Mouse (Mus musculus) embryonic facial prominence, embryonic 13.5 days (tissue): ENCODE measurements around the gene Esrrg. TPM values are rescaled to one million over a fixed set of nuclear protein-coding genes. Genes with fewer than 3 reads are reported as not detected.

Source experiments
- ATAC-seq: fragments of 200-750 bp; cut with Nextera tagmentation; 2 replicates; pipeline ENCODE4 v1.8.0; 2017; ENCODE audit warnings: low read depth; ENCODE audit not compliant: insufficient number of reproducible peaks, insufficient read depth, low FRiP score, low TSS enrichment
- H3K27ac ChIP-seq: fragments of 300-500 bp; sonication (generic); 2 replicates; pipeline ENCODE4 v1.5.1; 2015; ENCODE audit warnings: moderate library complexity, mild to moderate bottlenecking, inconsistent platforms
- H3K27me3 ChIP-seq: fragments of 300-500 bp; sonication (generic); 2 replicates; pipeline ENCODE4 v1.6.1; 2015; ENCODE audit warnings: mild to moderate bottlenecking, inconsistent platforms
- H3K36me3 ChIP-seq: fragments of 300-500 bp; sonication (generic); 2 replicates; pipeline ENCODE4 v1.6.1; 2015; ENCODE audit warnings: mild to moderate bottlenecking, inconsistent platforms
- H3K4me1 ChIP-seq: fragments of 300-500 bp; sonication (generic); 2 replicates; pipeline ENCODE4 v1.6.1; 2015; ENCODE audit warnings: inconsistent platforms
- H3K4me2 ChIP-seq: fragments of 300-500 bp; sonication (generic); 2 replicates; pipeline ENCODE4 v1.6.1; 2015; ENCODE audit warnings: moderate library complexity, mild to moderate bottlenecking, inconsistent platforms
- H3K4me3 ChIP-seq: fragments of 300-500 bp; sonication (generic); 2 replicates; pipeline ENCODE4 v1.5.1; 2015; ENCODE audit warnings: mild to moderate bottlenecking, inconsistent platforms
- H3K9ac ChIP-seq: fragments of 300-500 bp; sonication (generic); 2 replicates; pipeline ENCODE4 v1.6.1; 2015; ENCODE audit warnings: mild to moderate bottlenecking, inconsistent platforms
- H3K9me3 ChIP-seq: fragments of 300-500 bp; sonication (generic); 2 replicates; pipeline ENCODE4 v1.6.1; 2016; ENCODE audit warnings: inconsistent platforms
- WGBS: fragments of 180-500 bp; shearing (Covaris S2); methylation state at CpG from one replicate; pipeline ENCODE4 v1.1.7; 2015; ENCODE audit warnings: mixed read lengths; 5-methylcytosine and 5-hydroxymethylcytosine counted together
- polyA plus RNA-seq: library from polyadenylated mRNA; unstranded; fragments of >200 nt; fragmentation: Nextera tagmentation; extraction: Ambion mirVana; gene quantifications from 2 replicates; pipeline ENCODE4 v1.2.1, GENCODE M21; 2015

Esrrg gene
- polyA plus RNA-seq, 1 experiment from 2014 or later, result 1.00 TPM

- Histone ChIP-seq H3K27ac (no peak overlapping the region), H3K27me3 (no peaks in the 10 kb centered on the region), H3K4me3 (no peak overlapping the region), H3K4me1 (no peaks in the 10 kb centered on the region), H3K4me2 (no peak overlapping the region), H3K9ac (no peak overlapping the region), H3K9me3 (no peaks in the 10 kb centered on the region), H3K36me3 (no peaks in the 10 kb centered on the region)
- 92% methylated on average over 2 of the region's 2 CpGs for WGBS
- ATAC-seq, result no peak
Measured at GRCm38 (mm10) chr1:188152011-188152410, 543.4 kb downstream of the Esrrg start.

- H3K27me3 ChIP-seq, result no peaks in the 10 kb centered on the region
Measured at GRCm38 (mm10) chr1:188153665-188154064, 545.1 kb downstream of the Esrrg start.

GRCm38 (mm10) chr1:188154466-188155110, 546.0 kb downstream of the Esrrg start:
- H3K9ac ChIP-seq, result no peak overlapping the region
- H3K36me3 ChIP-seq, result no peaks in the 10 kb centered on the region
- H3K27ac ChIP-seq, result no peak overlapping the region
- H3K27me3 ChIP-seq, result no peaks in the 10 kb centered on the region
- H3K9me3 ChIP-seq, result no peaks in the 10 kb centered on the region
- no peak overlapping the region for H3K4me3 ChIP-seq
- H3K4me2 ChIP-seq, result no peak overlapping the region
- ATAC-seq, result no peak
- H3K4me1 ChIP-seq, result no peaks in the 10 kb centered on the region
- 72% methylated on average over 14 of the region's 14 CpGs for WGBS

More at GRCm38 (mm10) chr1:188153665-188154064, 545.1 kb downstream of the Esrrg start:
- no peak for ATAC-seq
- 46% methylated on average over 2 of the region's 2 CpGs for WGBS
- Histone ChIP-seq H3K9ac (no peak overlapping the region), H3K4me1 (no peaks in the 10 kb centered on the region), H3K27ac (no peak overlapping the region), H3K4me3 (no peak overlapping the region), H3K36me3 (no peaks in the 10 kb centered on the region), H3K4me2 (no peak overlapping the region), H3K9me3 (no peaks in the 10 kb centered on the region)

DNA sequence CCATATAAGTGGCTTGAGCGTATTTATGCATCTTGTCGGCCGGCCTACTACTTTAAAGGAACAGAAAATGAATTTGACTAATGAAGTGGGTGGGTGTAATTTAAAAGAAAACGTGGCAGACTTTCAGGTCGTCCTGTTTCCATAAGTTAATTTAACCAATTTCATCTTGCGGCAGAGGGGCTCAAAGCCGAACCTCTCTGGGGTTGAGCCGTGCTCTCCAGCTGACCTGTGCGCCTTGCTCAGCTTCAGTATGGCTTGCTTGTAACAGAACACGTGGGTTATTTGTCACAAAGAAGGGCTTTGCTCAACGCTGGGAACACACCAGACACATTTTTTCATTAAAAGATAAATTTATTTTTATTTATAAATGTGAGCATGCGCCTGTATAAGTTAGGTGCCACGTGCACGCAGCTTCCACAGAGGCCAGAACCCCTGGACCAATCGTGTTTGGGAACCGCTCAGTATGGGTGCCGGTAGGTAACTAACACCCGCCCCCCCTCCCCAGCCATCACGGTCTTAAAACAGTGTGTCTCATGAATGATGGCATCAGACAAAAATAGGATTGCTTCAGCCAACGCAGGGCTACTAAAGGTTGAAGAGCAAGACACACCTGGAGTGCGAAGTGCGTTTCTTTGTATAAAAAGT, 546.7 kb downstream of the Esrrg start:
- WGBS, result 83% methylated on average over 22 of the region's 22 CpGs
- Histone ChIP-seq H3K27ac (no peak overlapping the region), H3K4me2 (no peak overlapping the region), H3K27me3 (no peaks in the 10 kb centered on the region), H3K36me3 (no peaks in the 10 kb centered on the region), H3K9me3 (no peaks in the 10 kb centered on the region), H3K4me1 (no peaks in the 10 kb centered on the region), H3K4me3 (no peak overlapping the region), H3K9ac (no peak overlapping the region)
- no peak for ATAC-seq

DNA sequence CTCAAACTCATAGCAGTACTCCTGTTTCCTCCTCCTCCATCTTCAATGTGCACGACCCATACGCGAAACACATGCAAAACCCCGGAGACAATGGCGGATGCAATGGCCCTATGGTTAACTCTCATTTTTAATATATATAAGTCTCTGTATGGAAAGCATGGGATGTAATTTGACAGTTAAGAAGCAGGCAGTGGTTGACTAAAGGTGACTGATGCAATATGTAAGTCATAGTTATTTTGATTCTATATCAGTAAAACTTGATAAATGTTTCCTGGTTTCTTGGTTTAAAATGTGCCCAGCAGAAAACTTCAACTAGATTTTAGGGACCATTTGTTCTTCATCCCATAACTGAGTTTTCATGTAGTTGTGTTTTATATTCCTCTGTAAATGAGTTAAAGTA, 547.9 kb downstream of the Esrrg start:
- H3K27me3 ChIP-seq, result no peaks in the 10 kb centered on the region
- no peaks in the 10 kb centered on the region for H3K4me1 ChIP-seq
- WGBS, result 95% methylated on average over 5 of the region's 5 CpGs
- H3K9ac ChIP-seq, result no peak overlapping the region
- no peak overlapping the region for H3K27ac ChIP-seq
- no peak for ATAC-seq
- H3K4me2 ChIP-seq, result no peak overlapping the region
- no peaks in the 10 kb centered on the region for H3K9me3 ChIP-seq
- no peak overlapping the region for H3K4me3 ChIP-seq
- H3K36me3 ChIP-seq, result no peaks in the 10 kb centered on the region

DNA sequence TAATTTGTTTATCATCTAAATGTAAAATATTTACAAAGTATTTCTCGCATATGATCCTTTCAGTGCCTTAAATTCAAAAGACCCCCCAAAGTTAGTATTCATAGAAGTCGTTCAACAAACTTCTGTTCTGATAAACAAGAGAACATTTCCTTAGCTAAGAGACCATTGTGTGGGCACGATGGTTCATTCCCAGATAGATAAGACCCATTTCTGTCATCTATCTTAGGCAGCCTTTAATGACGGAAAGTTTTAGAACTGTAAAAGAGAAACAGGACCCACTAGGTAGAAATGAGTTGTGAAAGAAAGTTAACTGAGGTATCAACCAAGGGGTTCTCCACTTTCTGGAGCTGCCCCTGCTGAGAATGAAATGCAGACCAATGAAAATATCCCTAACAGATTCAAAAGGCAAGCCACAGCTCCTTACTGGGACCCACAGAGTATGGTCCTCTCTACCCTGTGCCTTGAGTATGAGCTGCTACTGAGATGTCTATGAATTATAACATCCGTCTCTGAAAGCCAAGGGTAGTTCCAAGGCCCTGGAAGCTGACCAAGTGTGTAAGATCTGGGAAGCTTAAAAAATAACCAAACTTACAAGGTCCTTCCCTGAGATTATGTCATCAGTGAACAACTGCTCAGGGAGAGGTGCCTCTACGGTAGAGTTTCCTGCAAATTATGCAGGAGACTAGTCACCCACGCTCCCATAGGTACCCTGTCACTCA, 548.8 kb downstream of the Esrrg start:
- no peak for ATAC-seq
- WGBS, result 84% methylated on average over 7 of the region's 7 CpGs
- Histone ChIP-seq H3K36me3 (no peaks in the 10 kb centered on the region), H3K4me3 (no peak overlapping the region), H3K27ac (no peak overlapping the region), H3K27me3 (no peaks in the 10 kb centered on the region), H3K9me3 (no peaks in the 10 kb centered on the region), H3K4me2 (no peak overlapping the region), H3K4me1 (no peaks in the 10 kb centered on the region), H3K9ac (no peak overlapping the region)

- WGBS, result 69% methylated on average over 1 of the region's 1 CpGs
- H3K9ac ChIP-seq, result no peak overlapping the region
- no peak overlapping the region for H3K4me3 ChIP-seq
- no peaks in the 10 kb centered on the region for H3K9me3 ChIP-seq
- no peak overlapping the region for H3K4me2 ChIP-seq
- H3K4me1 ChIP-seq, result no peaks in the 10 kb centered on the region
- H3K36me3 ChIP-seq, result no peaks in the 10 kb centered on the region
- no peak overlapping the region for H3K27ac ChIP-seq
- no peaks in the 10 kb centered on the region for H3K27me3 ChIP-seq
- ATAC-seq, result no peak
Measured at GRCm38 (mm10) chr1:188158675-188159074, 550.1 kb downstream of the Esrrg start.

DNA sequence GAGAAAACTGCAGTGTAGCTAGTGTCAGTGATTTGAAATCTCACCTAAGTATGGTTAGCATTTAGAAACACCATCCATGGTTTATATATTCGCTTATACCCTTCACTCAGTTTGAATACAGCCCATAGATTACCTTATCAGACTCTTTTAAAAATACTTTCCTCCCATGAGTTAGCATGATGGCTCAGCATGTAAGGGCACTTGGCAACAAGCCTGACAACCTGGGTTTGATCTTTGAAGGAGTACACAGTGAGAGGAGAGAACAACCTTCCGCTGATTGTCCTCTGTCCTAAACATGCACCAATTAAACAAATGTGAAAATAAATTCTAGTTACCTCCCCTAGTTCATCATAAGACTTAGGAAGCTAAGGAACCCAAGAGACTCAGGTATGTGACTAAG, 550.5 kb downstream of the Esrrg start:
- Histone ChIP-seq H3K4me1 (no peaks in the 10 kb centered on the region), H3K4me2 (no peak overlapping the region), H3K27ac (no peak overlapping the region), H3K9me3 (no peaks in the 10 kb centered on the region), H3K4me3 (no peak overlapping the region), H3K9ac (no peak overlapping the region), H3K36me3 (no peaks in the 10 kb centered on the region), H3K27me3 (no peaks in the 10 kb centered on the region)
- ATAC-seq, result no peak
- 95% methylated on average over 2 of the region's 2 CpGs for WGBS

GRCm38 (mm10) chr1:188163058-188163457, 554.5 kb downstream of the Esrrg start:
- ATAC-seq, result no peak
- no peaks in the 10 kb centered on the region for H3K4me1 ChIP-seq
- no peaks in the 10 kb centered on the region for H3K9me3 ChIP-seq
- H3K4me3 ChIP-seq, result no peak overlapping the region
- no peak overlapping the region for H3K4me2 ChIP-seq
- no peak overlapping the region for H3K27ac ChIP-seq
- H3K27me3 ChIP-seq, result no peaks in the 10 kb centered on the region
- H3K9ac ChIP-seq, result no peak overlapping the region
- no peaks in the 10 kb centered on the region for H3K36me3 ChIP-seq

DNA sequence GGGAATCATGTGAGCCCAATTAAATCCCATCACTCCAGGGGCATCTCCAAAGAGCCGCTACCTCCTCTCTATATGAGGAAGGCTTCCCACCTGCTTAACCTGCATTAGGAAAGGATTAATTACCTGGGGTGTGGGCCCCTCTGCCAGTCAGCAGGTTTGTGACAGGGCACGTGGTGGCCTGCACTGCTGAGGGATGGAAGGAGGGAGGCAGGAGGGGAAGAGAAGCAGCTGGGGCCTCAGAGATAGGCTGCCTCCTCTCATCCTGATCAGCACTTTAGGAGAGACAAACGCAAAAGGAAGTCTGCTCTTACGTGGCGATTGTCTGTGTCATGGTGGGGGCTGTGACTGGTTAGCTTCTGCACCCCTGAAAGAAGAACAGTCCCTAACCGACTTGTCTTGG, 555.7 kb downstream of the Esrrg start:
- no peak overlapping the region for H3K4me3 ChIP-seq
- H3K4me2 ChIP-seq, result no peak overlapping the region
- WGBS, result 52% methylated on average over 6 of the region's 6 CpGs
- H3K36me3 ChIP-seq, result no peaks in the 10 kb centered on the region
- no peak overlapping the region for H3K9ac ChIP-seq
- H3K27ac ChIP-seq, result no peak overlapping the region
- H3K4me1 ChIP-seq, result no peaks in the 10 kb centered on the region
- H3K27me3 ChIP-seq, result no peaks in the 10 kb centered on the region
- no peaks in the 10 kb centered on the region for H3K9me3 ChIP-seq
- ATAC-seq, result no peak

DNA sequence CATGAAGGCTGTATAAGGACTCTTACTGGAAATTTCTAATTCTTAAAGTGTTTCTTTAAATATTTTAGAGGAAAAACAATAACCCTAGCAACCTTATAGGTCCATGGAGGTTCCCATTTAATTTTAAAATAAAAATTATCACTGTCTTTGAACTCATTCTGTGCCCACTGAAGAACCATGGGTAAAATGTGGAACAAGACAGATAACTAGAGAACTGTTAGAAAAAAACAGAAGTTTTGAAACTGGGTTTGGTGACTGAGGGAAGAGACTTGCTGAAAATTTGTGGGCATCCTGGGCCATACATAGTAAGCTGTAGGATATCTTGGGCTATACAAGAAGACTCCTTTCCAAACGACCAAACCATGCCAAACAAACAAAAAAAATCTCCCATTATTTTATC, 565.3 kb downstream of the Esrrg start:
- H3K36me3 ChIP-seq, result no peaks in the 10 kb centered on the region
- no peak overlapping the region for H3K4me3 ChIP-seq
- no peak for ATAC-seq
- WGBS, result 30% methylated on average over 1 of the region's 1 CpGs
- H3K27ac ChIP-seq, result no peak overlapping the region
- H3K4me2 ChIP-seq, result no peak overlapping the region
- H3K9ac ChIP-seq, result no peak overlapping the region
- H3K4me1 ChIP-seq, result no peaks in the 10 kb centered on the region
- no peaks in the 10 kb centered on the region for H3K9me3 ChIP-seq
- no peaks in the 10 kb centered on the region for H3K27me3 ChIP-seq

DNA sequence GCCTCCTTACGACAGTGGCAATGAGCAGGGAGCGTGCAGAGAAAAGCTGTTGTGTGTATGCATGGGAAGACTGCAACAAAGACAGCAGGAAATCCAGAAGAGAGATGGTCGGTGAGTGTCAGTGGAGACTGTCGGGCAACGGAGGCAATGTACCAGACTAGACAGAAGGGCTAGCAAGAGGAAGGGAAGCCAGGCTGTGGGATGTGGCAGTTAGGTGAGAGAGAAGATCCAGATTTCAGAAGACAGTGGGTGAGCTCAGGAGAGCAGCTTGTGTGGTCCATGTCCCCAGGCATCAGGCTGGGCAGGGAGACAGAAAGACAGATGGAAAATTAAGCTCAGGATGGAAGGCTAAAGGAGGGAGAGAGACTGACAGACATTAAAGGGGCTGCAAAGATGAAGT, 574.4 kb downstream of the Esrrg start:
- H3K4me3 ChIP-seq, result no peak overlapping the region
- no peak overlapping the region for H3K4me2 ChIP-seq
- no peak overlapping the region for H3K9ac ChIP-seq
- no peak overlapping the region for H3K27ac ChIP-seq
- H3K27me3 ChIP-seq, result peaks cover 3% of the 10 kb centered on the region; the same call in 1 of the 2 replicates
- H3K4me1 ChIP-seq, result no peaks in the 10 kb centered on the region; the same call in 1 of the 2 replicates
- ATAC-seq, result no peak
- H3K36me3 ChIP-seq, result no peaks in the 10 kb centered on the region
- no peaks in the 10 kb centered on the region for H3K9me3 ChIP-seq
- 89% methylated on average over 5 of the region's 5 CpGs for WGBS
